Mouse (Mus musculus) embryonic facial prominence, embryonic 12.5 days (tissue): Measurements from ENCODE around the gene Pdzd8. TPM values are rescaled to one million over a fixed set of nuclear protein-coding genes. Genes with fewer than 3 reads are reported as not detected.

Experiments
- ATAC-seq: fragments of 200-750 bp; cut with Nextera tagmentation; 2 replicates; pipeline ENCODE4 v1.8.0; 2017; ENCODE audit not compliant: insufficient number of reproducible peaks, insufficient read depth, low FRiP score, low TSS enrichment
- H3K27ac ChIP-seq: fragments of 300-500 bp; sonication (generic); 2 replicates; pipeline ENCODE4 v1.5.1; 2016; ENCODE audit warnings: mild to moderate bottlenecking
- H3K27me3 ChIP-seq: fragments of 300-500 bp; sonication (generic); 2 replicates; pipeline ENCODE4 v1.6.1; 2016; ENCODE audit warnings: mild to moderate bottlenecking, moderate library complexity
- H3K36me3 ChIP-seq: fragments of 300-500 bp; sonication (generic); 2 replicates; pipeline ENCODE4 v1.6.1; 2016; ENCODE audit warnings: mild to moderate bottlenecking
- H3K4me1 ChIP-seq: fragments of 300-500 bp; sonication (generic); 2 replicates; pipeline ENCODE4 v1.6.1; 2016
- H3K4me2 ChIP-seq: fragments of 300-500 bp; sonication (generic); replicated peaks from 2 replicates; pipeline ENCODE4 v1.6.1; 2016; ENCODE audit warnings: mild to moderate bottlenecking, moderate library complexity
- H3K4me3 ChIP-seq: fragments of 300-500 bp; sonication (generic); 2 replicates; pipeline ENCODE4 v1.5.1; 2016; ENCODE audit warnings: mild to moderate bottlenecking
- H3K9ac ChIP-seq: fragments of 300-500 bp; sonication (generic); 2 replicates; pipeline ENCODE4 v1.6.1; 2016; ENCODE audit warnings: mild to moderate bottlenecking, moderate library complexity
- H3K9me3 ChIP-seq: fragments of 300-500 bp; sonication (generic); 2 replicates; pipeline ENCODE4 v1.6.1; 2016; ENCODE audit warnings: mild to moderate bottlenecking, moderate library complexity
- WGBS: fragments of 180-500 bp; shearing (Covaris S2); methylation state at CpG from one replicate; pipeline ENCODE4 v1.1.7; 2016; 5-methylcytosine and 5-hydroxymethylcytosine counted together
- polyA plus RNA-seq: library from polyadenylated mRNA; unstranded; fragments of >200 nt; fragmentation: Nextera tagmentation; extraction: Ambion mirVana; gene quantifications from 2 replicates; pipeline ENCODE4 v1.2.1, GENCODE M21; 2016

The Pdzd8 gene
- polyA plus RNA-seq, 1 experiment from 2014 or later = 18.8 TPM

- H3K4me3 ChIP-seq = no peak overlapping the region
- H3K36me3 ChIP-seq = no peaks in the 10 kb centered on the region
- H3K9ac ChIP-seq = no peak overlapping the region
- no peak for ATAC-seq
- H3K4me1 ChIP-seq = no peaks in the 10 kb centered on the region
- H3K9me3 ChIP-seq = no peaks in the 10 kb centered on the region
- 79% methylated on average over 4 of the region's 4 CpGs for WGBS
- no peak overlapping the region for H3K27ac ChIP-seq
- H3K4me2 ChIP-seq = no peak overlapping the region
- no peaks in the 10 kb centered on the region for H3K27me3 ChIP-seq
Measured at GRCm38 (mm10) chr19:59372928-59373327, 27.3 kb upstream of the Pdzd8 start.

- no peaks in the 10 kb centered on the region for H3K36me3 ChIP-seq
- H3K9me3 ChIP-seq = no peaks in the 10 kb centered on the region
- H3K27me3 ChIP-seq = no peaks in the 10 kb centered on the region
- H3K27ac ChIP-seq = no peak overlapping the region
- ATAC-seq = no peak
- H3K4me1 ChIP-seq = no peaks in the 10 kb centered on the region
- no peak overlapping the region for H3K9ac ChIP-seq
- 68% methylated on average over 4 of the region's 4 CpGs for WGBS
- H3K4me2 ChIP-seq = no peak overlapping the region
- no peak overlapping the region for H3K4me3 ChIP-seq
Measured at GRCm38 (mm10) chr19:59371016-59371415, 25.4 kb upstream of the Pdzd8 start.

GRCm38 (mm10) chr19:59367892-59368291 lies 22.3 kb upstream of the Pdzd8 start:
- no peak overlapping the region for H3K9ac ChIP-seq
- H3K36me3 ChIP-seq = no peaks in the 10 kb centered on the region
- H3K4me1 ChIP-seq = no peaks in the 10 kb centered on the region
- no peak for ATAC-seq
- H3K4me3 ChIP-seq = no peak overlapping the region
- WGBS = 79% methylated on average over 4 of the region's 4 CpGs
- no peak overlapping the region for H3K27ac ChIP-seq
- H3K9me3 ChIP-seq = no peaks in the 10 kb centered on the region
- no peak overlapping the region for H3K4me2 ChIP-seq
- H3K27me3 ChIP-seq = no peaks in the 10 kb centered on the region

DNA sequence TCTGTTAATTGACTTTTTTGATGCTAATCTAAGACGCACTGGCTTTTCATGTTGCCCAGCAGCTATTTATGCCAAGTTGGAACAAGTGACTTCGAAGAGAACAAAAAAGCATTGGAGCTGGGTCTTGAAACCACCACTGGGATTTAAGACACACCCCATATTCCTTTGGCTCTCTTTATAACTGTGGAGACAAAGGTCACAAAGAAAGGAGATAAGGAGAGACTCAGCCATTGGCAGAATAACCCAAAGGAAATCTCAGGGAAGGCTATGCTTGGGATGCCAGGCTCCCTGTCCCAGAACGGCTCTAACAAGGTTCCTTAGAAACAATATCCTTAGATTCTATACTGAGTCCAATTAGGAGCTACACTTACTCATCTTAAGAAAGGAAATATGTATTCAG lies 21.1 kb upstream of the Pdzd8 start:
- Histone ChIP-seq H3K4me2 (no peak overlapping the region), H3K4me3 (no peak overlapping the region), H3K9ac (no peak overlapping the region), H3K27me3 (no peaks in the 10 kb centered on the region), H3K4me1 (no peaks in the 10 kb centered on the region), H3K36me3 (no peaks in the 10 kb centered on the region), H3K9me3 (no peaks in the 10 kb centered on the region), H3K27ac (no peak overlapping the region)
- no peak for ATAC-seq
- 74% methylated on average over 3 of the region's 3 CpGs for WGBS

GRCm38 (mm10) chr19:59363666-59364065 lies 18.1 kb upstream of the Pdzd8 start:
- no peak overlapping the region for H3K4me3 ChIP-seq
- H3K4me1 ChIP-seq = no peaks in the 10 kb centered on the region
- no peaks in the 10 kb centered on the region for H3K27me3 ChIP-seq
- ATAC-seq = no peak
- H3K4me2 ChIP-seq = no peak overlapping the region
- H3K9ac ChIP-seq = no peak overlapping the region
- H3K9me3 ChIP-seq = no peaks in the 10 kb centered on the region
- H3K36me3 ChIP-seq = no peaks in the 10 kb centered on the region
- 84% methylated on average over 3 of the region's 3 CpGs for WGBS
- H3K27ac ChIP-seq = no peak overlapping the region

- ATAC-seq = no peak
- 74% methylated on average over 6 of the region's 6 CpGs for WGBS
- no peaks in the 10 kb centered on the region for H3K27me3 ChIP-seq
- no peak overlapping the region for H3K27ac ChIP-seq
- no peaks in the 10 kb centered on the region for H3K9me3 ChIP-seq
- H3K4me2 ChIP-seq = no peak overlapping the region
- H3K4me3 ChIP-seq = no peak overlapping the region
- no peaks in the 10 kb centered on the region for H3K4me1 ChIP-seq
- no peak overlapping the region for H3K9ac ChIP-seq
- H3K36me3 ChIP-seq = no peaks in the 10 kb centered on the region
Measured at GRCm38 (mm10) chr19:59362646-59363045, 17.1 kb upstream of the Pdzd8 start.

GRCm38 (mm10) chr19:59360486-59360896 lies 14.9 kb upstream of the Pdzd8 start:
- H3K9me3 ChIP-seq = no peaks in the 10 kb centered on the region
- H3K27ac ChIP-seq = no peak overlapping the region
- H3K27me3 ChIP-seq = no peaks in the 10 kb centered on the region
- ATAC-seq = no peak
- no peaks in the 10 kb centered on the region for H3K4me1 ChIP-seq
- H3K9ac ChIP-seq = no peak overlapping the region
- no peak overlapping the region for H3K4me3 ChIP-seq
- WGBS = 51% methylated on average over 2 of the region's 2 CpGs
- H3K36me3 ChIP-seq = no peaks in the 10 kb centered on the region
- no peak overlapping the region for H3K4me2 ChIP-seq

GRCm38 (mm10) chr19:59359202-59359601 lies 13.6 kb upstream of the Pdzd8 start:
- 62% methylated on average over 4 of the region's 4 CpGs for WGBS
- H3K9me3 ChIP-seq = no peaks in the 10 kb centered on the region
- H3K9ac ChIP-seq = no peak overlapping the region
- no peaks in the 10 kb centered on the region for H3K27me3 ChIP-seq
- no peaks in the 10 kb centered on the region for H3K4me1 ChIP-seq
- H3K27ac ChIP-seq = no peak overlapping the region
- H3K4me3 ChIP-seq = no peak overlapping the region
- no peaks in the 10 kb centered on the region for H3K36me3 ChIP-seq
- no peak for ATAC-seq
- no peak overlapping the region for H3K4me2 ChIP-seq

GRCm38 (mm10) chr19:59357878-59358277 lies 12.3 kb upstream of the Pdzd8 start:
- no peak for ATAC-seq
- Histone ChIP-seq H3K4me3 (no peak overlapping the region), H3K36me3 (no peaks in the 10 kb centered on the region), H3K9ac (no peak overlapping the region), H3K4me1 (no peaks in the 10 kb centered on the region), H3K4me2 (no peak overlapping the region), H3K27me3 (no peaks in the 10 kb centered on the region), H3K9me3 (no peaks in the 10 kb centered on the region), H3K27ac (no peak overlapping the region)
- 73% methylated on average over 4 of the region's 4 CpGs for WGBS

GRCm38 (mm10) chr19:59356843-59357595 lies 11.4 kb upstream of the Pdzd8 start:
- no peak for ATAC-seq
- 82% methylated on average over 14 of the region's 14 CpGs for WGBS
- no peak overlapping the region for H3K9ac ChIP-seq
- no peaks in the 10 kb centered on the region for H3K4me1 ChIP-seq
- no peaks in the 10 kb centered on the region for H3K27me3 ChIP-seq
- no peak overlapping the region for H3K27ac ChIP-seq
- H3K4me2 ChIP-seq = no peak overlapping the region
- H3K4me3 ChIP-seq = no peak overlapping the region
- no peaks in the 10 kb centered on the region for H3K36me3 ChIP-seq
- no peaks in the 10 kb centered on the region for H3K9me3 ChIP-seq

- Histone ChIP-seq H3K4me1 (no peaks in the 10 kb centered on the region), H3K4me3 (no peak overlapping the region), H3K9ac (no peak overlapping the region), H3K27me3 (no peaks in the 10 kb centered on the region), H3K36me3 (no peaks in the 10 kb centered on the region), H3K4me2 (no peak overlapping the region), H3K9me3 (no peaks in the 10 kb centered on the region), H3K27ac (no peak overlapping the region)
- WGBS = 82% methylated on average over 3 of the region's 3 CpGs
- no peak for ATAC-seq
Measured at GRCm38 (mm10) chr19:59356388-59356787, 10.8 kb upstream of the Pdzd8 start.

DNA sequence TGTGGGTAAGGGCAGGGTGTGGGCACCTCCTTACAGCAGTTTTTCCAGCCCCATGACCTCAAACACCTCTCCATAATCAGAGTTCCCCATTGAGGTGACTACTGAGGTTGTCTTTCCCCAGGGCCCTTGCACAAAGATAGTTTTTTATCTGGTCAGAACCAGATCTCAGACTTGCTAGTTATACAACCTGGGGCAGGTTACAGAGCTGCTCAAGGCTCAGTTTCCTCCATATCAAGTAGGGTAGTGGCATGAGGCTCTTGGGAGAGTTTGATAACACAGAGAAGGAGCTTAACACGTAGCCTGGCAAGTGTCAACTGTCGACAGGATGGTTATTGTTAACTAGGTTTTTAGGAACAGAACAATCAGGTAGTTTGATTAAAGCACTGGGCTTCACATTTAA lies 9.3 kb upstream of the Pdzd8 start:
- Histone ChIP-seq H3K27ac (no peak overlapping the region), H3K27me3 (no peaks in the 10 kb centered on the region), H3K4me2 (no peak overlapping the region), H3K9me3 (no peaks in the 10 kb centered on the region), H3K4me3 (no peak overlapping the region), H3K9ac (no peak overlapping the region), H3K36me3 (no peaks in the 10 kb centered on the region), H3K4me1 (no peaks in the 10 kb centered on the region)
- ATAC-seq = no peak
- WGBS = 58% methylated on average over 2 of the region's 2 CpGs
